Mouse (Mus musculus): Measurements from ENCODE around the gene Nr6a1.

Gene Nr6a1

DNA sequence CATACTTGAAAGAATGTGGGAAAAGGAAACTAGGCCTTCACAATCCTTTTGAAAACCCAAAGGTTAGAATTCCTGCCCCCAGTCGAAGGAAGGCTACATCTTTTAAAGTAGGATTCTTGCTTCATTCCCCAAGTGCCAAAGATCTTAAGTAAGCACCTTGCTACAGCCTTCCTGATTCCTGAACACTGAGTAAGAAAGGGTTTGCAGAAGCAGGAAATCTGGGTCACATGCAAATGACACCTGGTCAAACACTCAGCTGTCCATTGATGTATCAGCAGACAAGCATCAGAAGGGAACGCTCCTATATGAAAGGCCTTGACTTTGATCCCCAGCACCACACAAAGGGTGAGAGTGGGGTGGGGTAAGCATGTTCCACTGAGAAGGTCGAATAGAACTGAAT lies 142.4 kb downstream of the Nr6a1 start:
- no peak for DNase-seq (ENCODE audit: extremely low spot score, low read depth, low spot score)

DNA sequence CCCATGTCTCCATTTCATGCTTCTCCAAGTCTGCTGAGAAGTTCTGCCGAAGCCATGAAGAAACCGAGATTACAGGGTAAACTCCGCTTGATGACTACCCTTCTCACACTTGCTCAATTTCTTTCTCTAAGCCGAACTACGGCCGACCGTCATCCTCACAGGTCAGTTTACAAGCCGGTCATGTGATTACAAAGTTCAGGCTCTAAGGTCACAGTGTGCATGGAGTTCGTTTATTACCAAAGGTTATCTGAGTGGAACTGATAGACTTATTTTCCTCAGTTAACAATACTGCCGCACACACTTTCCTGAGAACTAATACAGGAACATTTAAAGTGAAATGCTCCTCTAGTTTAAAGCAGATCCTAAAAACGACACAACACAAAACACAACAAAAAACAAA lies 143.1 kb downstream of the Nr6a1 start:
- no peak for DNase-seq (ENCODE audit: extremely low spot score, low read depth, low spot score)

DNA sequence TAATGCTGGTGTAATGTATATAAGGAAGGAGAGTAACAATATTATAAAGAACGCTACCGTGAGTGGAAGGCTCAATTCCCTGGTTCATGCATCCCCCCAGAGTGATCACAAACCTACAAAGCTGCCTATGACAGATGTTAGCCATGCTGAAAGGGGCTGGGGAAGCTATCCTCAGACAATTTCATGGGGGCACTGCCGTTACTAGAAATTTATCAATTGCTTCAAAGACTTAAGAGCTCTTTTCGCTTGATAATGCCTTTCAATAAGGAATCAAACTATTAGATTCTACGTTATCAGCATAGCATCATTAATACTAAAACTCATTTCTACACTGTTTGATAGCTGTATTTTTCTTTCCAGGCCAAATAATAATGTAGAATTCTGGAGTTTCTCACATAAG lies 144.1 kb downstream of the Nr6a1 start:
- no peak for DNase-seq (ENCODE audit: extremely low spot score, low read depth, low spot score)

DNA sequence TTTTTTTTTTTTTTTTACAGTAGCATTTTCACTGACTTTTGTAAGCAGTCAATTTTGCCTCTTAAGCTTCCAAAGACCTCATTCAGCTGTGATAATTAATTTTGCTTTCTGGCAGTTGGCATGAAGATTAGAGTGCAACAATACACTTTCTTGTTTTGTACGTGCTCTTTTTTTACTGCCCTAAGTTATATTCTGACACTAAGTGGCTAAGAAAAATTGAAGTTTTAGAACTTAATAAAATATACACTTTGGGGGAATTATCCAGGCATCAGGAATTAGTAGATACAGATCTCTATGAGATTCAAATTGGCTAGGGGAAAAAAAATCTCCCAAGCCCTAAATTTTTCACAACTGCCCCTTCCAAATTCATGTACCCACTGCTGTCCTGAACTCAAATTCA lies 144.8 kb downstream of the Nr6a1 start:
- DNase-seq (ENCODE audit: extremely low spot score, low read depth, low spot score): no peak

DNA sequence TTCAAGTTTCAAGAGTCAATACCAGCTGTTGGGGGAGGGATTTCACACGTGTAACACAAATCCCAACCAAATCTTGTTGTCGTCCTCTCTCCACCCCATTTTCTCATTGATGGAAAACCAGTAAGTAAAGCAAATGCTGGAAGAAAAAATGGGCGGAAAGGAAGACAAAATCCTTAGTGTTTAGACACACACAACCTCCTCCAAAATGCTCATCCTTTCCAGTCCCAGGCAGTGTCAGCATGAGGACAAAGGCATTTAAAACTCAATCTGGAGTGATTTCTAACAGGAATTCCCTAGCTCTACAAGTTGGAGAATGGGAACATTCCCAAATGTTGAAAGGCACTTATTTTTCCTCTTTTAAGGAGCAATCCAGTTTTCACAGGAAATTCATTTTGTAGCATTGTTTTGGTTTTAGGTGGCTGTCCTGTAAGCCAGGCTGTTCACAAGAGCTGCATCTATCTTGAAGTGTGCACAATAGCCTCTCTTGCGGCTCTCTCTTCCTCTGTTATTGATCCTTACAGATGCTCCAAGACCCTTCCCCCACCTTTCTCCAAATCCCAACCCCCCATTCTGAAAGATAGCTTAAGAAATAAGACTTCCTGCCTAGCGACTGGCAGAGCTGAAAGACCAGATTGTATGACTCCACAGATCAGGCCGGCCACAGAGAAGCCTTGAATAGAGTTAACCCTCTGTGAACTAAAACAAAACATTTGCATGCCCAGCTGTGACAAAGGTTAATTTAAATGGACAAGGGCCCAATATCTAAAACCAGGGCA lies 145.4 kb downstream of the Nr6a1 start:
- DNase-seq (ENCODE audit: extremely low spot score, low read depth, low spot score): no peak

DNA sequence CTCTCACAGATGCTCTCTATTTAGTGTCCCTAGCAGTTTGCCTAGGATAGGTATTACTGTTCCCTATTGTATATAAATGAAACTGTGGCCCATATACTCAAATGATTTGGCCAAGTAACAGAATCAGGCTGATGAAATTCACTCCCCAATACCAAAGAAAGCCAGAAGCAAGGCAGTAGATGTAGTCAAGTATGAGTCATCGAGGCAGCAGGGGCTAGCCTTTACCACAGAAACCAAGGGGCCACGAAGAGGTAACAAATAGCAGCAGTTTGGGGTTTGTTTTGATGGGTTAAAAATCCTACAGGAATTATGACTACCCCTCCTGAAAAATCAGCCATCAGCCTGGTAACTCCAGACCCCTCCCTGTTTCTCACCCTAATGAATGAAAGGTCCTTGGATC lies 147.5 kb downstream of the Nr6a1 start:
- DNase-seq (ENCODE audit: extremely low spot score, low read depth, low spot score): no peak

DNA sequence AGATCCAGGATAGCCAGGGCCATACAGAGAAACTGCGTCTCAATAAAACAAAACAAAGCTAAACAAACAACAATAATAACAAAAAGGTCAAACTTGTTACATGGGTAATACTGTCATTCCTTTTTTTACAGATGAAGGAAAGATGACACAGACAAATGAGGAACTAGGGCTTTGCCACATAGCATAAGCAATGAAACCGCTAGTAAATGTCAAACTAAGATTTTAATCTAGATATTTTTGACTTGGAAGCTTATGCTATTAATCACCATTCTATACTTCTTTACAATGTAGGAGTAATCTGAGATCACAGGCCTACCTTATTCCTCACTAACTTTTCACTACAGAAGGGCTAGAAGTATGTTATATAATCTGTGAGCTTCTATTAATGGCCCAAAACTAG lies 150.2 kb downstream of the Nr6a1 start:
- DNase-seq (ENCODE audit: extremely low spot score, low read depth, low spot score): no peak

DNA sequence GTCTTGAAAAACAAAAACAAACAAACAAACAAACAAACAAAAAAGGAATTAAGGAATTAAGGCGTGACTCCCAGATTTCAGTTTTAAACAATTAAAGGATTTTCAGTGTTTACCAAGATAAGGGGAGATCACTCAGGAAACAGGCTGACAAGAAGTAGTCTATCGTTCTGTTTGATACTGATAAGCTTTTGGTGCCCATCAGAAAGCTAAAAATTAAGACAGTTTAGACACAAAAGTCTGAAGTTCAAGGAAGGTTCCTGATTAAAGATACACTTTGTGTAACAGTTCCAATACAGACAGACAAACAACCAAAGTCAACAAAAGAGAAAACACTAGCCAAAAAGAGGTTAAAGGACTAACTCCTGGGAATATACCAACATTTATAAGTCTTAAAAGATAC lies 152.6 kb downstream of the Nr6a1 start:
- no peak for DNase-seq (ENCODE audit: extremely low spot score, low read depth, low spot score)

DNA sequence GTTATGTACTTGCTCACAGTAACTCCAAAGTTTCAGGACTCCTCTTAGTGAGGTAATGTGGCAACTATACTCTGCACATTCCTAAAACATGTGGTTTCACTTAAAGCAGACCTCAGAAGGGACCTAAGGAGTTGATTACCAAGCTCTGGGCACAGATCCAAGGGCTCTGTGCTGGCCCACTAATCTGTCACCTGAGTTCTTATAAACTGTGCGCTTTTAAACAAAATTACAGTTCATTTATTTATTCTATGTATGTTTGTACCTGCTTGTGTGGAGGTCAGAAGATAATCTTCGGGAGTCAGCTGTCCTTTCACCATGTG lies 156.1 kb downstream of the Nr6a1 start:
- DNase-seq (ENCODE audit: extremely low spot score, low read depth, low spot score): peak; percentile 77

DNA sequence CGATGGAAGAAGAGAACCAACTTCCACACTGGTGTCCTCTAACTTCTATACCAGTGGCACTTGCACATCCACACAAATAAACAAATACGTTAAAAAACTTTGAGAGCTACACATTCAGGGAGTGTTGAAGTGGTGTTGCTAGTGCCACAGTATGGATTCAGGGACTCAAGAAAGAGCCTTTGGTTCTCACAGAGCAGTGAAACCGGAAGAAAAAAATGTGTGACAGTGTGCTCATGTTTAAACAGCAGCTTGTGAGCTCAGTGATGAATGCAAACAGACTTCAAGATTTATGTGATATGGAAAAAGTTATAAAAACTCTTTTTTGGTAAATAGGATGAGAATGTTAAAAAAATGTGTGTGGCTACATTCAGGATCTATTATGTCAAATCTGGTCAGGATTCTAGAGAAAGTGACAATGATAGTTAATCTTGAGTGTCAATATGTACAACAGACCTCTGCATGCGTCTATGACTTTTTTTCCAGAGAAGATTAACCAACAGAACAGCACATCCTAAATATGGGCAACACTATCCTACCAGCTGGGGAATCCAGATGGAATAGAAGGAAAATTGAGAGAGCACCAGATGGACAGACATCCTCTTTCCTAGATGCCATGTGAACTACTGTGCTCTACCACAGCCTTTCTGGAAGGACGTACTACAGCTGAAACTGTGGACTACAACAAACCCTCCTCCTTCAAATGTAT lies 156.6 kb downstream of the Nr6a1 start:
- no peak for DNase-seq (ENCODE audit: extremely low spot score, low read depth, low spot score)

DNA sequence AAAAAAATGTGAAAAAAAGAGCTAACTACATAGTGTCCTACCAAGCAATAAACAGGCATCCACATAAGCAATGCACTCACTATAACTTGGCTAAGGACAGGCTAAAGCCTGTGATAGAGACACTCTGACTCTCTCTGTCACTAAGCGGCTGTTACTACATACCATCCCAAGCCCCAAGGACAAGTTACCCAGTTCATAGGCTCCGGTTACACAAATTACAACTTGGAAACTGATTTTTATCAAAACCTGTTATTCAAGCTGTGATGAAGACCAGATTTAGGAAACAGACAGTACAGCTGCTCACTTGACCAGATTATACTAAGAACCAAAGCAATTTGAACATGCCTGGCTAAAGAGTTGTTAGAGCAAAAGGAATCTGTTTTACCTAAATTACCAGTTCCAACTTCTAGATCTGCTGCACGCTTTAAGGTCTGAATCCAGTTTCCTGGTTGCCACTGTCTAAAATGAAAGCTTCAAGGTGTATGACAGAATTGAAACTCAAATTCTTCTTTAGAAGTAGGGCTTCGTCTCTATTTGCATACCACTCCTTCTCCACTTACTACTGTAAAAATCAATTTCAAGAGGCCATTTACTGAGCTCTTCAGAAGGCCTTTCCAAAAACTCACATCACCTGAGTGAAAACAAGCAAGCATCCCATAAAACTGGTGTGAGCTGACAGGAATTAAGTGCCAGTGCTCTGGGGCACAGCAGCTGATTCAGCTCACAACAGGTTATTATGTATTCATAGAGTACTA lies 160.1 kb downstream of the Nr6a1 start:
- DNase-seq (ENCODE audit: extremely low spot score, low read depth, low spot score): no peak

DNA sequence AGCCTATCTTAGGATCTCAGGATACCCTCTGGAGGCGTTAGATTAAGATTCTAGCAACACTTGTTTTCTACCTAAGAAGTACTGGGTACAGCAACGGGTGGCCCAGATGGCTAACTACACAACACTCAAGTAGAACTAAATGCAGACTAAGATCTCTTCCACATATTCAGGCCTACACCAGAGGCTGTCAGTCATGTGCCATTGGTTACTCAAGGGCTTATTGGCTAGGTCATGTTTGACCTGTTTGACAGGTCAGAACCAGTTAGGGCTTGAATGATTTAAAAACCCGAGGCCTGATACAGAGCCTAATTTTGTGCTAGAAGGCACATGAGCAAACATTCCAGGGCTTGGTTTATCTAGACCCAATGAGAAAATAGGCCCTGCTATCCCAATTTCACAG lies 187.6 kb downstream of the Nr6a1 start:
- DNase-seq (ENCODE audit: extremely low spot score, low read depth, low spot score): no peak

DNA sequence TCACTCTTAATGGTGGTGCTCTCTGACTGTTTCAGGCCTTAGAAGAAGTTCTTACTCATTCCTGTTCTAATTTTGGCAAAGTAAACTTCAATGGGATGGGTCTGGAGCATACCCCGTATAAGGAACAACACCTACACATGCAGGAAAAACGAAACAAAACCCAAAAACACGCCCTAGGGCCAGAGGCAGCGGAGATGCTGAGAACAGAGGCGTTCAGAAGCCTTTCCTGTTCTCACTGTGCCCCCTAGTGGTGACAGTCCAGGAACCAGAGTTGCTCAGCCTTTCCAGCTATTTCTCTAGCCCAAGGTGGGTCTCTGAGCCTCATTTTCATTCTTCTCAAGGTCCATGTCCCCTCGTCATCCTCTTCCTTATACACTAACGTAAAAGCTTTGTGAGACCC lies 188.1 kb downstream of the Nr6a1 start:
- peak; percentile 70 for DNase-seq (ENCODE audit: extremely low spot score, low read depth, low spot score)

DNA sequence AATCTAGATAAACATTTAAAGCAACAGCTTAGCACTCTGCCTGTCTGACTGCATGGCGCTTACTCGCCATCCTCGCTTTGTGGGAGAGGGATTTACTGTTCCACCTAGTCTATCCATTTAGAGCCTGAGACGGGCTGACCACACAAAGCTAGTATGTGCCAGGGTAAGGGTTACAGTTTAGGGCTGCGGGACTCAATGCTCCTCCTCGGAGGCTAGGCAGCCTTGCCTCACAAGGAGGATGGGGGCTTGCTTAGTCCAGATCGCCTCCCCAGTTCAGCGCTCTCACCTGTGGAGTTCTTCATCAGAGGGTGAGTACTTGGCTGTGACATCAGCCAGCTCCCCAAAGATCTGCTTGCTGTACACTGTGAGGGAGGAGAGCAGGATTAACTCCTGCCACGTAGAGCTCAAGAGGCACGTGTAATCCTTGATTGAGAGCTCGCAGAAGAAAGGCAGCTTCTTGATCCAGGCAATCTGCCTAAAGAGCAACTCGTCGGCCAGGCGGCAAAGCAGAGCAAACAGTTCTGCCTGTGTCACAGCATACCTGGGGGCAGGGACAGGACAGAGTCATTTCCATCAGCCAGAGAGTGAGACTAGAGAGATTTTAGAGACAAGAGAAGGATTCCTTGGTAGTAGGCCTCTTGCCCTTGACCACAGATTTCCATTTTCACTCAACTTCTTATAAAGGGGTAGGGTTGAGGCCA lies 188.7 kb downstream of the Nr6a1 start:
- DNase-seq (ENCODE audit: extremely low spot score, low read depth, low spot score): no peak

DNA sequence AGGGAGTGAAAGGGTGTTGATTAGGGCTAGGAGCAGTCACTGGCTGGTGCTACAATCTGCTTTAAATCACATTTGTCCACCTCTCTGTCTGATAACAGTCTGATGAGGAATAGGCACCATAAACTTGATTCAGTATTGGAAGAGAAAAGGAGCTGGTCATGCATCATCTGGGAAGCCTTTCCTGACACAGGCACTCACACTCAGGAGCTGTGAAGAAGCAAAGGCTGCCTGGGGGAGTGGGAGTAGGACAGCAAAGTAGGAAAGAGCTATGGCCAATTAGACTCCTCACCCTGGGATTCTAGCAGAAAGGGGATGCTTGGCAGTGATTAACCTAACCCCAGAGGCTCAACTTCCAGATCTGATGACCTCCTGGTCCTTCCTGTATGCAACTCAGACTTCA lies 191.7 kb downstream of the Nr6a1 start:
- DNase-seq (ENCODE audit: extremely low spot score, low read depth, low spot score): no peak

DNA sequence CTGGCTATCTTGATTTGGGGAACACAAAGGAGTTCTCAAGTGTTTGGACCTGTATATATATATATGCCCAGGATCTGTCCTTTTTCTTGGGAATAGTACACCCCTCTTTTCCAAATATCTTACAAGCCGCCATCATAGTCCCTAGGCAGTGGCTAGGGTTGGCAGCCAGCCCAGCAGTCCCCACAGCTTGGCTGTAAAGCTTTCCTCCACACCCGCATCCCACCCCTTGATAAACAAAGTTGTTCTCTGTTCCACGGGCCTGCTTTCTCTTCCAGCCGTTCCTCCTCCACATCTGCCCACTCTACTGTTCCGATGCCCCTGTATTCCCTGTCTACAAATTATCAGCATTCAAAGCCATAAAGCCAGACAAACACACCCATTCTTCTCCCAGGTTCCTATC lies 192.8 kb downstream of the Nr6a1 start:
- no peak for DNase-seq (ENCODE audit: extremely low spot score, low read depth, low spot score)

DNA sequence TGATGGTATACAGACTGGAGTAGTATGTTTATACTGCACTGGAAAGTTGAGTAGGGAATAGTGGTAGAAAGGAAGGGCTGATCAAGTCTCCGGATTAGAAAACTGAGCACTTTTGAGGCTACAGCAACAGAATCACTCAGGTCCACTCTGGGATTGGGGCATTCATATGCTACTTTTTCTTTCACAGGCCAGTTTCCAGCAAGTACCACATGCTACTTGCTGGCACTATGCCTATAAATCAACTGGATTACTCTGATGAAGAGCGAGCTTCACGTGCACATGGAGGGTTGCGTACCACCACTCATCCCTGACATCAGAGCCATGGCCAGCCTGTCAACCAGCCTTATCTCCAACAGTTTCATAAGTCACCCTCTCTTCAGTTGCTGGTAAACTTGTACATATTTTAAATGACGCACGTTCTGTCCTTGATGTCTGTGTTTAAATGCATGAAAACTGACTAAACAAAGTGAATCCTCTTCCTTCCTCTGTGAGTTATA lies 197.1 kb downstream of the Nr6a1 start:
- no peak for DNase-seq (ENCODE audit: extremely low spot score, low read depth, low spot score)

DNA sequence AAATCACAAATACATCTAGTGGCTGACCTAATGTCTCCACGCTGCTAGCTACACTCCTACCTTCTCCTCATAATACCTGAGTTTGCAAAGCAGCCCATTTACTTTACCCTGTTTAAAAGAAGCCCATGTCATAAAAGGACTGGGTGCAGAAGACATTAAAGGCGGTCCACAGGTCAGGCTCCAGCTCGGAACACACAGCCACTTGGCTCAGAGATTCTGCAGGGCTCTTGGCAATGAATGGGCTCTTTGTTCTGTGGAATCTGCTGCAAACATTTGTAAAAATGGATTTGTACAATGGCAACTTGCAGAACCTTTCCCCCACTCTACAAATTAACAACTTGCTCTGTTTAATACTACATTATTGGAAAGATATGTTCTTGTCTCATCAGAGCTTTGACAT lies 202.1 kb downstream of the Nr6a1 start:
- no peak for DNase-seq (ENCODE audit: extremely low spot score, low read depth, low spot score)

DNA sequence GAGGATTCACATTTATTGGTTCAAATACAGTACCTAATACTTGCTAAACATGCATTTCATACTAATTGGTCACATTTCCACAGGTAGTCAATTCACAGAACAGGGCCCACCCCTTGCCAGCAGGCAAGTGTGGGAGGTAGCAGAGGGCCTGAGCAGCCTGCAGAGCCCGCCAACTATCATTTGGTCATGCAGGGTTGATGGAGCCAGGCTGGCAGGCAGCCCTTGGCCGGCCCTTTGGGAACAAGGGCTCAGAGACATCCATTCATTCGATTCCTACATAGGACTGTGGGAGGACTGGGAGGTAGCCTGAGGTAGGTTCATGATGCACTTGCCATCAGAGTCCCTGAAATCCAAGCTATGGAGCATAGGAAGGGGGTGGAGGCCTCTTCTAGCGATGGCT lies 204.1 kb downstream of the Nr6a1 start:
- no peak for DNase-seq (ENCODE audit: extremely low spot score, low read depth, low spot score)

DNA sequence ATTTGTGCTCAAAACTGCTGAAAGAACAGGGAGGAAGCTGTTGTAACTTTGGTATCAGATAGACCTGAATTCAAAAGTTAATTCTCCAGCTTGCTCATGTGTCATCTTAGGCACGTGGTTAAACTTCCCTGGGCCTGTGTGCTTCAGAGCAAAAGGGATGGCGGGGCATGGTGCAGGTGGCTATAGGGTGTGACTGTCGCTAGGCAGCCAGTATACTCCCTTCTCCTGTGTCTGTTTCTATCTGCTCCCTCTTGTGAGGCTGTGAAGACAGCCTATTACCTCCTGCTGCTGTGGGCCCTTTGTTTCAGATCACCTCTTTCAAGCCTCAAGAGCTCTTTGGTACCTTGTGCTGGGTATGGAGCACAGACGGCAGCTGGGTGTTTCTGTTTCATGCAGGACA lies 205.4 kb downstream of the Nr6a1 start:
- DNase-seq (ENCODE audit: extremely low spot score, low read depth, low spot score): no peak

DNA sequence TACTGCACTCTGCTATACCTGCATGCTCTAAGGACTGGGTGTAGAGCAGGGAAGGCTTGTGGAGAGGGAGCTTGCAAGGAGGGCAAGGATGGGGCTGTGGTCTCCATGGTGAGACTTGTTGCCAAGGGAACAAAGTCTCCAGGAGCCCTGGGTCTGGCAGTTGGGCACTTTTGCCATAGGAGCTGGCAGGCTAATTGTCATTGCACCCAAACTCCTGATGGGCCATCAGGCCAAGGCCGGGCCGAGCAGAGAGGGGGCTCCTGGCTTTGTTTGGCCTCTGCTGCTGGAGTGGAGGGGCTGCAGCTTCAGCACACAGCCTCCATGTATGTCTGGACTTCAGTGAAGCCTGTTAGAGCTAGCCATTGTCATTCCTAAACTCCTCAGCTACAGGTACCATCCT lies 206.8 kb downstream of the Nr6a1 start:
- DNase-seq (ENCODE audit: extremely low spot score, low read depth, low spot score): no peak
